Comparison of ENCODE assay signal across 9 mouse cellular contexts in genomic region chr11:24081687-24082384, GRCm38 (mm10). TPM values are rescaled to one million over a fixed set of nuclear protein-coding genes. Genes with fewer than 3 reads are reported as not detected.
DNase-seq lines count a peak whose midpoint lies in the region; ATAC-seq and TF ChIP-seq lines count a peak whose summit lies in the region.
"Had no signal": no experiment of that assay in that cellular context is flagged by ENCODE, and none has a peak within 500 bp of the region (broad histone marks: within the 10 kb centered on the region; RNA-seq: fewer than 3 reads in every experiment).

No protein-coding gene starts in this region.

- WGBS in embryonic facial prominence, embryonic 11.5 days = 1% methylated on average over 43 of the region's 43 CpGs
- 2% methylated on average over 43 of the region's 43 CpGs for WGBS in liver, adult 2 months

- peak; percentile 44 to 53 for DNase-seq in cerebellum, postnatal 25 days
- DNase-seq in cerebellum, adult 8-10 months = no peak
- peak; percentile 65 for DNase-seq in embryonic facial prominence, embryonic 11.5 days (ENCODE audit: low spot score)
- DNase-seq in heart, postnatal 4 days = peak; percentile 59
- DNase-seq in liver, adult 2 months (ENCODE audit: extremely low read depth, low read depth, low spot score) = no peak
- peak; percentile 76 for DNase-seq in retina, postnatal 1 day
- no peak for DNase-seq in layer of hippocampus, adult 9-11 months

- peaks cover 62% of the 10 kb centered on the region for H3K4me1 ChIP-seq in E14TG2a.4 (replicated peaks; ENCODE audit: low read depth, low read length)
- no peaks in the 10 kb centered on the region; the same call in 1 of the 2 replicates for H3K4me1 ChIP-seq in embryonic facial prominence, embryonic 11.5 days (ENCODE audit: control insufficient read depth, insufficient read depth, low read length)
- H3K4me1 ChIP-seq in liver, adult 2 months (ENCODE audit: control insufficient read depth, insufficient read depth, low read length) = peaks cover 8% of the 10 kb centered on the region

- H3K27ac ChIP-seq in embryonic facial prominence, embryonic 11.5 days (replicated peaks; ENCODE audit: low read depth, low read length) = peak overlapping the region; percentile 96
- no peak overlapping the region for H3K27ac ChIP-seq in liver, adult 2 months (replicated peaks; ENCODE audit: insufficient read depth, low read depth, low read length)

- peak overlapping the region; percentile 99 for H3K9ac ChIP-seq in embryonic facial prominence, embryonic 11.5 days (replicated peaks; ENCODE audit: low read length)
- no peak overlapping the region for H3K9ac ChIP-seq in liver, adult 2 months (ENCODE audit: low read depth, low read length)

- no peak for TF ChIP-seq POLR2A in liver, adult 2 months (IDR thresholded peaks at IDR 0.05; ENCODE audit: extremely low read depth, insufficient read depth, low read length)

- peak overlapping the region; percentile 97 for H3K4me2 ChIP-seq in embryonic facial prominence, embryonic 11.5 days (ENCODE audit: low read depth, low read length)

- TF ChIP-seq CTCF in E14TG2a.4 (conservative IDR thresholded peaks at IDR 0.05; ENCODE audit: low read length) = no peak
- no peak for TF ChIP-seq CTCF in liver, adult 2 months (IDR thresholded peaks at IDR 0.05; ENCODE audit: low read depth, low read length)

- peak overlapping the region; percentile 79 for H3K4me3 ChIP-seq in E14TG2a.4 (replicated peaks; ENCODE audit: low read length)
- peak overlapping the region; percentile 92 for H3K4me3 ChIP-seq in embryonic facial prominence, embryonic 11.5 days (ENCODE audit: low read depth, low read length)
- H3K4me3 ChIP-seq in liver, adult 2 months (ENCODE audit: insufficient read depth, low read depth, low read length) = peak overlapping the region; percentile 20; the same call in 1 of the 2 replicates

- ATAC-seq in embryonic facial prominence, embryonic 11.5 days (replicated peaks; ENCODE audit: insufficient number of reproducible peaks, low FRiP score, low TSS enrichment, low read depth) = no peak

- H3K9me3 ChIP-seq in E14TG2a.4 (ENCODE audit: low read length) = no peaks in the 10 kb centered on the region
- H3K9me3 ChIP-seq in embryonic facial prominence, embryonic 11.5 days (replicated peaks; ENCODE audit: control insufficient read depth, low read length) = no peaks in the 10 kb centered on the region

- H3K27me3 ChIP-seq in E14TG2a.4 (ENCODE audit: insufficient read depth, low read length) = peaks cover 67% of the 10 kb centered on the region
- no peaks in the 10 kb centered on the region for H3K27me3 ChIP-seq in embryonic facial prominence, embryonic 11.5 days (ENCODE audit: control insufficient read depth, insufficient read depth, low read length)
- H3K27me3 ChIP-seq in liver, adult 2 months (ENCODE audit: control insufficient read depth, insufficient read depth, low read length) = peaks cover 30% of the 10 kb centered on the region

- no peaks in the 10 kb centered on the region for H3K79me2 ChIP-seq in liver, adult 2 months (ENCODE audit: control insufficient read depth, insufficient read depth, low read length)

- peaks cover 4% of the 10 kb centered on the region; the same call in 1 of the 2 replicates for H3K36me3 ChIP-seq in E14TG2a.4 (ENCODE audit: insufficient read depth, low read length)
- no peaks in the 10 kb centered on the region; the same call in 1 of the 2 replicates for H3K36me3 ChIP-seq in embryonic facial prominence, embryonic 11.5 days (replicated peaks; ENCODE audit: control insufficient read depth, insufficient read depth, low read depth, low read length)
- H3K36me3 ChIP-seq in liver, adult 2 months (ENCODE audit: control insufficient read depth, insufficient read depth, low read length) = no peaks in the 10 kb centered on the region

RNA-seq across cellular contexts. Expression of gene Bcl11a, which starts 4.0 kb away (rescaled TPM):
- 66.1 and 71.9 TPM in 2 replicates for polyA plus RNA-seq in embryonic facial prominence, embryonic 11.5 days (2014; fragmentation: Nextera tagmentation; extraction: Ambion mirVana)
- total RNA-seq in heart, postnatal 4 days (2021) = 10 to 100 TPM in 1 of 2 experiments, 1 to 10 TPM in 1; 8.4 to 10.3 TPM
- total RNA-seq in liver, adult 2 months (2014; rRNA removed) = 0.09 and 0.27 TPM in 2 replicates
- polyA plus RNA-seq in liver, adult 2 months (2012; rRNA removed) = 0.05 and 0.13 TPM in 2 replicates

RNA-seq across cellular contexts. Expression of gene A830031A19Rik, which starts 7.0 kb away (rescaled TPM):
- polyA plus RNA-seq in embryonic facial prominence, embryonic 11.5 days (2014; fragmentation: Nextera tagmentation; extraction: Ambion mirVana) = not detected in 2 replicates
- total RNA-seq in heart, postnatal 4 days (2021) = not detected
- not detected in 2 replicates for total RNA-seq in liver, adult 2 months (2014; rRNA removed)
- not detected in 2 replicates for polyA plus RNA-seq in liver, adult 2 months (2012; rRNA removed)
- polyA plus RNA-seq: gonadal fat pad, adult 2 months had no signal

Comparison
In these comparisons a context has a peak if more than half of its experiments do, and no peak if none do; other contexts are left out.
1. DNase-seq: peak in cerebellum, postnatal 25 days (2 of 2), embryonic facial prominence, embryonic 11.5 days (single experiment), heart, postnatal 4 days (single experiment) and retina, postnatal 1 day (single experiment); none in cerebellum, adult 8-10 months (single experiment), liver, adult 2 months (single experiment) and layer of hippocampus, adult 9-11 months (single experiment).
2. H3K4me3 ChIP-seq: peak in every context shown above with its lines; median percentile 92 in embryonic facial prominence, embryonic 11.5 days; 79 in E14TG2a.4; 20 in liver, adult 2 months.